Mouse (Mus musculus) hindbrain, postnatal 0 days (tissue): ENCODE measurements around the gene Entpd7. TPM values are rescaled to one million over a fixed set of nuclear protein-coding genes. Genes with fewer than 3 reads are reported as not detected.
A peak's percentile ranks its signal among the peaks of the same experiment; 100 is the strongest.

ENCODE experiments used
- ATAC-seq: fragments of 200-750 bp; cut with Nextera tagmentation; 2 replicates; pipeline ENCODE4 v1.8.0; 2017; ENCODE audit warnings: mild to moderate bottlenecking, moderate TSS enrichment, moderate library complexity
- DNase-seq: peaks from one replicate; pipeline ENCODE4 v3.0.0-alpha.2; 2015; ENCODE audit warnings: low spot score
- H3K27ac ChIP-seq: fragments of 300-500 bp; sonication (generic); 2 replicates; pipeline ENCODE4 v1.5.1; 2014; ENCODE audit warnings: mild to moderate bottlenecking
- H3K27me3 ChIP-seq: fragments of 300-500 bp; sonication (generic); 2 replicates; pipeline ENCODE4 v1.6.1; 2014; ENCODE audit warnings: low read length, mixed read lengths; ENCODE audit not compliant: insufficient read depth
- H3K36me3 ChIP-seq: fragments of 300-500 bp; sonication (generic); 2 replicates; pipeline ENCODE4 v1.6.1; 2014; ENCODE audit warnings: low read length, mixed read lengths; ENCODE audit not compliant: insufficient read depth
- H3K4me1 ChIP-seq: fragments of 300-500 bp; sonication (generic); 2 replicates; pipeline ENCODE4 v1.6.1; 2014; ENCODE audit warnings: antibody characterized with exemption, low read length, mixed read lengths; ENCODE audit not compliant: insufficient read depth
- H3K4me2 ChIP-seq: fragments of 300-500 bp; sonication (generic); 2 replicates; pipeline ENCODE4 v1.6.1; 2014; ENCODE audit warnings: low read depth, mild to moderate bottlenecking, low read length, moderate library complexity, mixed read lengths
- H3K4me3 ChIP-seq: fragments of 300-500 bp; sonication (generic); 2 replicates; pipeline ENCODE4 v1.5.1; 2014; ENCODE audit warnings: low read length
- H3K9ac ChIP-seq: fragments of 300-500 bp; sonication (generic); replicated peaks from 2 replicates; pipeline ENCODE4 v1.6.1; 2014; ENCODE audit warnings: mild to moderate bottlenecking, low read length, moderate library complexity, mixed read lengths
- H3K9me3 ChIP-seq: fragments of 300-500 bp; sonication (generic); 2 replicates; pipeline ENCODE4 v1.6.1; 2016; ENCODE audit warnings: low read length, mixed read lengths
- CTCF ChIP-seq: IDR thresholded peaks from 2 replicates; pipeline ENCODE4 v1.5.1; 2016; ENCODE audit warnings: antibody characterized with exemption, control low read depth, low read depth
- WGBS: fragments of 180-500 bp; shearing (Covaris S2); extraction: QIAGEN DNeasy Blood & Tissue Kit; methylation state at CpG from one replicate; pipeline ENCODE4 v1.1.7; 2014; 5-methylcytosine and 5-hydroxymethylcytosine counted together
- polyA plus RNA-seq: library from polyadenylated mRNA; unstranded; fragments of >200 nt; fragmentation: Nextera tagmentation; extraction: Ambion mirVana; gene quantifications from 2 replicates; pipeline ENCODE4 v1.2.1, GENCODE M21; 2015
- total RNA-seq: library from RNA; depleted of rRNA; stranded (reverse); fragments of >200 nt; gene quantifications from 2 replicates; pipeline ENCODE4 v1.2.3, GENCODE M21; 2014

Gene Entpd7
- total and polyA plus RNA-seq, 2 experiments from 2014 or later = 7.9 to 8.7 TPM

DNA sequence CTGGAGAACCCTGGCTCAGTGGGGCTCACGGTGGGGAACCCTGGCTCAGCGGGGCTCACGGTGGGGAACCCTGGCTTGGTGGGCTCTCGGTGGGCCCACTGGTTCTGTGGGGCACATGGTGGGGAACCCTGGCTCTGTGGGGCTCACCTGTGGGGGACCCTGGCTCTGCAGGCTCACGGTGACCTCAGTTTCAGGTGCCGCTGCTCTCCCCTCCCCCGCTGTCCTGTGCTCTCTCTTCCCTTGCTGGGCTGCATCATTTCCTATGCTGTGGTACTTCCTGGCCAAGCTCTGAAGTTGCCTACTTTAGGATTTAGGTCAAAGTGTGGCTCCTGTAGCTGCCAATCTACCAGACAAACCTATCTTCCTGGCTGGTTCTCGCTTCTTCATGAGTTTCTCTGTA lies 33.4 kb downstream of the Entpd7 start:
- ATAC-seq = no peak
- Histone ChIP-seq H3K4me2 (no peak overlapping the region), H3K9me3 (no peaks in the 10 kb centered on the region), H3K4me1 (no peaks in the 10 kb centered on the region), H3K9ac (no peak overlapping the region), H3K36me3 (peaks cover 31% of the 10 kb centered on the region; the same call in 1 of the 2 replicates), H3K27ac (no peak overlapping the region), H3K27me3 (no peaks in the 10 kb centered on the region), H3K4me3 (no peak overlapping the region)
- DNase-seq = no peak
- TF ChIP-seq CTCF = no peak
- WGBS = 75% methylated on average over 8 of the region's 8 CpGs

DNA sequence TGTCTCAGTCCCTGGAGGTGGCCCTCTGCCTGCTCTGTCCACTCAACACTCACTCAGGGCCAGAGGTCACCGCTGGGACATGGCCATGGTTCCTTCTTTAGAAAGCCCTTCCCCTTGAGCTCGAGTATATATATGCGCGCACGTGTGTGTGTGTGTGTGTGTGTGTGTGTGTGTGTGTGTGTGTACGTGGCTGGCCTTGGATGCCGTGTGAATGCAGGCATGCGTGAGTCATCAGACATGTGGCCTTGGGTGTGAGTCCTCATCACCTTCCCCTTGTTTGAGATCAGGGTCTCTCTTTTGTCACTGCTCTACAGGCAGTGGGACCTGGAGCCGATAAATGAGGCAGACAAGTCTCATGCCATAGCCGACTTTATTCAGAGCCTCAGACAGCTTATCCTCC lies 34.0 kb downstream of the Entpd7 start:
- no peak for TF ChIP-seq CTCF
- DNase-seq (no peak), ATAC-seq (no peak)
- 81% methylated on average over 10 of the region's 10 CpGs for WGBS
- no peak overlapping the region for H3K4me2 ChIP-seq
- H3K4me3 ChIP-seq = no peak overlapping the region
- no peaks in the 10 kb centered on the region for H3K27me3 ChIP-seq
- H3K9ac ChIP-seq = no peak overlapping the region
- H3K4me1 ChIP-seq = no peaks in the 10 kb centered on the region
- H3K27ac ChIP-seq = no peak overlapping the region
- no peaks in the 10 kb centered on the region for H3K9me3 ChIP-seq
- H3K36me3 ChIP-seq = peaks cover 31% of the 10 kb centered on the region; the same call in 1 of the 2 replicates

- Histone ChIP-seq H3K4me2 (no peak overlapping the region), H3K27ac (no peak overlapping the region), H3K9ac (no peak overlapping the region), H3K9me3 (no peaks in the 10 kb centered on the region), H3K4me3 (no peak overlapping the region), H3K27me3 (no peaks in the 10 kb centered on the region), H3K36me3 (peaks cover 30% of the 10 kb centered on the region; the same call in 1 of the 2 replicates), H3K4me1 (no peaks in the 10 kb centered on the region)
- DNase-seq (no peak), ATAC-seq (no peak)
- TF ChIP-seq CTCF = no peak
- WGBS = 94% methylated on average over 20 of the region's 20 CpGs
Measured at GRCm38 (mm10) chr19:43724194-43724593, 34.7 kb downstream of the Entpd7 start.

GRCm38 (mm10) chr19:43724821-43725220 lies 35.3 kb downstream of the Entpd7 start:
- no peak for TF ChIP-seq CTCF
- H3K9me3 ChIP-seq = no peaks in the 10 kb centered on the region
- H3K36me3 ChIP-seq = peaks cover 30% of the 10 kb centered on the region; the same call in 1 of the 2 replicates
- DNase-seq = no peak
- ATAC-seq = no peak
- H3K4me3 ChIP-seq = no peak overlapping the region
- H3K27ac ChIP-seq = no peak overlapping the region
- no peaks in the 10 kb centered on the region for H3K27me3 ChIP-seq
- H3K4me2 ChIP-seq = no peak overlapping the region
- H3K9ac ChIP-seq = no peak overlapping the region
- H3K4me1 ChIP-seq = no peaks in the 10 kb centered on the region
- WGBS = 85% methylated on average over 7 of the region's 7 CpGs

GRCm38 (mm10) chr19:43726510-43727146 lies 37.2 kb downstream of the Entpd7 start:
- no peak overlapping the region for H3K9ac ChIP-seq
- no peak overlapping the region for H3K4me3 ChIP-seq
- TF ChIP-seq CTCF = no peak
- no peak overlapping the region for H3K4me2 ChIP-seq
- H3K4me1 ChIP-seq = no peaks in the 10 kb centered on the region
- no peak for DNase-seq
- ATAC-seq = no peak
- no peak overlapping the region for H3K27ac ChIP-seq
- H3K36me3 ChIP-seq = peaks cover 24% of the 10 kb centered on the region; the same call in 1 of the 2 replicates
- H3K27me3 ChIP-seq = no peaks in the 10 kb centered on the region
- 78% methylated on average over 15 of the region's 15 CpGs for WGBS
- H3K9me3 ChIP-seq = no peaks in the 10 kb centered on the region

- H3K9me3 ChIP-seq = no peaks in the 10 kb centered on the region
- peak overlapping the region; percentile 12; the same call in 1 of the 2 replicates for H3K4me3 ChIP-seq
- H3K4me2 ChIP-seq = peak overlapping the region; percentile 43
- no peak overlapping the region for H3K9ac ChIP-seq
- DNase-seq (no peak), ATAC-seq (no peak)
- no peak overlapping the region for H3K27ac ChIP-seq
- peaks cover 24% of the 10 kb centered on the region for H3K36me3 ChIP-seq
- WGBS = 44% methylated on average over 22 of the region's 22 CpGs
- TF ChIP-seq CTCF = no peak
- no peaks in the 10 kb centered on the region for H3K27me3 ChIP-seq
- H3K4me1 ChIP-seq = no peaks in the 10 kb centered on the region
Measured at GRCm38 (mm10) chr19:43729296-43730036, 40.0 kb downstream of the Entpd7 start.

GRCm38 (mm10) chr19:43730037-43730428 lies 40.6 kb downstream of the Entpd7 start:
- Histone ChIP-seq H3K9me3 (no peaks in the 10 kb centered on the region), H3K9ac (no peak overlapping the region), H3K27me3 (no peaks in the 10 kb centered on the region), H3K36me3 (peaks cover 24% of the 10 kb centered on the region), H3K4me3 (peak overlapping the region; percentile 12; the same call in 1 of the 2 replicates), H3K27ac (no peak overlapping the region), H3K4me2 (peak overlapping the region; percentile 43; the same call in 1 of the 2 replicates), H3K4me1 (no peaks in the 10 kb centered on the region)
- TF ChIP-seq CTCF = no peak
- 39% methylated on average over 8 of the region's 8 CpGs for WGBS
- ATAC-seq (no peak), DNase-seq (no peak)
